Mouse (Mus musculus): ENCODE results near the gene Atp13a2. TPM values are rescaled to one million over a fixed set of nuclear protein-coding genes. Genes with fewer than 3 reads are reported as not detected.

Gene Atp13a2
- polyA plus RNA-seq, 1 experiment from 2014 or later: 36.0 TPM

GRCm38 (mm10) chr4:140959715-140960479 is 26.8 kb upstream of the Atp13a2 start:
- ATAC-seq (ENCODE audit: insufficient number of reproducible peaks, insufficient read depth, low FRiP score, low read depth): no peak

GRCm38 (mm10) chr4:140960781-140961466 is 25.7 kb upstream of the Atp13a2 start, which contains the start of gene Sdhb:
Gene Sdhb, plus strand, starts transcription at chr4:140961203.
- Histone ChIP-seq H3K4me2 (replicated peaks; ENCODE audit: low read depth, low read length) (peak within 1 kb of the TSS; percentile 69), H3K4me1 (ENCODE audit: control insufficient read depth, insufficient read depth, low read length) (peaks cover 15% of the 10 kb centered on the region), H3K27ac (ENCODE audit: low read length) (peak within 1 kb of the TSS; percentile 59; the same call in 1 of the 2 replicates), H3K36me3 (ENCODE audit: control insufficient read depth, insufficient read depth, low read length) (no peaks in the 10 kb centered on the region), H3K9ac (replicated peaks; ENCODE audit: low read depth, low read length) (peak within 1 kb of the TSS; percentile 74), H3K4me3 (ENCODE audit: low read depth, low read length) (peak within 1 kb of the TSS; percentile 81), H3K27me3 (ENCODE audit: control insufficient read depth, insufficient read depth, low read length) (no peaks in the 10 kb centered on the region), H3K9me3 (ENCODE audit: control insufficient read depth, low read depth, low read length) (no peaks in the 10 kb centered on the region)
- ATAC-seq (ENCODE audit: insufficient number of reproducible peaks, insufficient read depth, low FRiP score, low read depth): peak; percentile 95
- 2% methylated on average over 37 of the region's 37 CpGs for WGBS

More at GRCm38 (mm10) chr4:140959715-140960479, 26.8 kb upstream of the Atp13a2 start:
- Histone ChIP-seq H3K9me3 (ENCODE audit: control insufficient read depth, low read depth, low read length) (no peaks in the 10 kb centered on the region), H3K4me1 (ENCODE audit: control insufficient read depth, insufficient read depth, low read length) (peaks cover 15% of the 10 kb centered on the region), H3K9ac (replicated peaks; ENCODE audit: low read depth, low read length) (no peak overlapping the region), H3K27me3 (ENCODE audit: control insufficient read depth, insufficient read depth, low read length) (no peaks in the 10 kb centered on the region), H3K36me3 (ENCODE audit: control insufficient read depth, insufficient read depth, low read length) (no peaks in the 10 kb centered on the region), H3K27ac (ENCODE audit: low read length) (no peak overlapping the region), H3K4me3 (ENCODE audit: low read depth, low read length) (no peak overlapping the region), H3K4me2 (replicated peaks; ENCODE audit: low read depth, low read length) (no peak overlapping the region)
- WGBS: 78% methylated on average over 10 of the region's 10 CpGs

- Histone ChIP-seq H3K4me3 (ENCODE audit: low read depth, low read length) (peak overlapping the region; percentile 81), H3K27me3 (ENCODE audit: control insufficient read depth, insufficient read depth, low read length) (no peaks in the 10 kb centered on the region), H3K4me1 (ENCODE audit: control insufficient read depth, insufficient read depth, low read length) (peaks cover 15% of the 10 kb centered on the region), H3K9me3 (ENCODE audit: control insufficient read depth, low read depth, low read length) (no peaks in the 10 kb centered on the region), H3K36me3 (ENCODE audit: control insufficient read depth, insufficient read depth, low read length) (0 out of 2 replicates have a peak, but pooled peaks cover under 1% of the 10 kb centered on the region), H3K4me2 (replicated peaks; ENCODE audit: low read depth, low read length) (peak overlapping the region; percentile 69), H3K27ac (ENCODE audit: low read length) (peak overlapping the region; percentile 59; the same call in 1 of the 2 replicates), H3K9ac (replicated peaks; ENCODE audit: low read depth, low read length) (peak overlapping the region; percentile 74)
- ATAC-seq (ENCODE audit: insufficient number of reproducible peaks, insufficient read depth, low FRiP score, low read depth): peak; percentile 19; the same call in 1 of the 2 replicates
- WGBS: under 1% methylated on average over 38 of the region's 38 CpGs
Measured at GRCm38 (mm10) chr4:140961467-140962206, 25.0 kb upstream of the Atp13a2 start.

- H3K4me2 ChIP-seq (replicated peaks; ENCODE audit: low read depth, low read length): peak overlapping the region; percentile 69
- H3K4me3 ChIP-seq (ENCODE audit: low read depth, low read length): peak overlapping the region; percentile 81
- H3K36me3 ChIP-seq (ENCODE audit: control insufficient read depth, insufficient read depth, low read length): 0 out of 2 replicates have a peak, but pooled peaks cover 3% of the 10 kb centered on the region
- H3K9me3 ChIP-seq (ENCODE audit: control insufficient read depth, low read depth, low read length): no peaks in the 10 kb centered on the region
- WGBS: 64% methylated on average over 8 of the region's 8 CpGs
- no peaks in the 10 kb centered on the region for H3K27me3 ChIP-seq (ENCODE audit: control insufficient read depth, insufficient read depth, low read length)
- peaks cover 15% of the 10 kb centered on the region for H3K4me1 ChIP-seq (ENCODE audit: control insufficient read depth, insufficient read depth, low read length)
- H3K9ac ChIP-seq (replicated peaks; ENCODE audit: low read depth, low read length): peak overlapping the region; percentile 74
- H3K27ac ChIP-seq (ENCODE audit: low read length): no peak overlapping the region
- ATAC-seq (ENCODE audit: insufficient number of reproducible peaks, insufficient read depth, low FRiP score, low read depth): no peak
Measured at GRCm38 (mm10) chr4:140962207-140962909, 24.3 kb upstream of the Atp13a2 start.

- no peak overlapping the region; the same call in 1 of the 2 replicates for H3K4me2 ChIP-seq (replicated peaks; ENCODE audit: low read depth, low read length)
- no peak overlapping the region for H3K27ac ChIP-seq (ENCODE audit: low read length)
- ATAC-seq (ENCODE audit: insufficient number of reproducible peaks, insufficient read depth, low FRiP score, low read depth): no peak
Measured at GRCm38 (mm10) chr4:140962950-140963349, 23.7 kb upstream of the Atp13a2 start.

GRCm38 (mm10) chr4:140963941-140964597 is 22.6 kb upstream of the Atp13a2 start:
- peaks cover 15% of the 10 kb centered on the region for H3K4me1 ChIP-seq (ENCODE audit: control insufficient read depth, insufficient read depth, low read length)
- H3K27me3 ChIP-seq (ENCODE audit: control insufficient read depth, insufficient read depth, low read length): no peaks in the 10 kb centered on the region
- 74% methylated on average over 9 of the region's 9 CpGs for WGBS
- peaks cover 5% of the 10 kb centered on the region; the same call in 1 of the 2 replicates for H3K36me3 ChIP-seq (ENCODE audit: control insufficient read depth, insufficient read depth, low read length)
- H3K9me3 ChIP-seq (ENCODE audit: control insufficient read depth, low read depth, low read length): no peaks in the 10 kb centered on the region
- H3K27ac ChIP-seq (ENCODE audit: low read length): no peak overlapping the region
- H3K4me3 ChIP-seq (ENCODE audit: low read depth, low read length): no peak overlapping the region
- no peak for ATAC-seq (ENCODE audit: insufficient number of reproducible peaks, insufficient read depth, low FRiP score, low read depth)
- H3K9ac ChIP-seq (replicated peaks; ENCODE audit: low read depth, low read length): no peak overlapping the region
- no peak overlapping the region for H3K4me2 ChIP-seq (replicated peaks; ENCODE audit: low read depth, low read length)

More at GRCm38 (mm10) chr4:140962950-140963349, 23.7 kb upstream of the Atp13a2 start:
- Histone ChIP-seq H3K27me3 (ENCODE audit: control insufficient read depth, insufficient read depth, low read length) (no peaks in the 10 kb centered on the region), H3K4me1 (ENCODE audit: control insufficient read depth, insufficient read depth, low read length) (peaks cover 15% of the 10 kb centered on the region), H3K36me3 (ENCODE audit: control insufficient read depth, insufficient read depth, low read length) (peaks cover 5% of the 10 kb centered on the region; the same call in 1 of the 2 replicates), H3K9me3 (ENCODE audit: control insufficient read depth, low read depth, low read length) (no peaks in the 10 kb centered on the region), H3K4me3 (ENCODE audit: low read depth, low read length) (no peak overlapping the region), H3K9ac (replicated peaks; ENCODE audit: low read depth, low read length) (no peak overlapping the region)
- WGBS: 24% methylated on average over 5 of the region's 5 CpGs

GRCm38 (mm10) chr4:140964620-140965019 is 22.1 kb upstream of the Atp13a2 start:
- no peaks in the 10 kb centered on the region for H3K9me3 ChIP-seq (ENCODE audit: control insufficient read depth, low read depth, low read length)
- no peak overlapping the region for H3K27ac ChIP-seq (ENCODE audit: low read length)
- peaks cover 5% of the 10 kb centered on the region; the same call in 1 of the 2 replicates for H3K36me3 ChIP-seq (ENCODE audit: control insufficient read depth, insufficient read depth, low read length)
- peaks cover 15% of the 10 kb centered on the region for H3K4me1 ChIP-seq (ENCODE audit: control insufficient read depth, insufficient read depth, low read length)
- no peaks in the 10 kb centered on the region for H3K27me3 ChIP-seq (ENCODE audit: control insufficient read depth, insufficient read depth, low read length)
- no peak overlapping the region for H3K4me3 ChIP-seq (ENCODE audit: low read depth, low read length)
- H3K9ac ChIP-seq (replicated peaks; ENCODE audit: low read depth, low read length): no peak overlapping the region
- no peak overlapping the region for H3K4me2 ChIP-seq (replicated peaks; ENCODE audit: low read depth, low read length)
- no peak for ATAC-seq (ENCODE audit: insufficient number of reproducible peaks, insufficient read depth, low FRiP score, low read depth)
- 20% methylated on average over 7 of the region's 7 CpGs for WGBS

Measured in stomach, embryonic 14.5 days (tissue).